11 mouse cellular contexts compared by ENCODE assay signal in the genomic region with DNA sequence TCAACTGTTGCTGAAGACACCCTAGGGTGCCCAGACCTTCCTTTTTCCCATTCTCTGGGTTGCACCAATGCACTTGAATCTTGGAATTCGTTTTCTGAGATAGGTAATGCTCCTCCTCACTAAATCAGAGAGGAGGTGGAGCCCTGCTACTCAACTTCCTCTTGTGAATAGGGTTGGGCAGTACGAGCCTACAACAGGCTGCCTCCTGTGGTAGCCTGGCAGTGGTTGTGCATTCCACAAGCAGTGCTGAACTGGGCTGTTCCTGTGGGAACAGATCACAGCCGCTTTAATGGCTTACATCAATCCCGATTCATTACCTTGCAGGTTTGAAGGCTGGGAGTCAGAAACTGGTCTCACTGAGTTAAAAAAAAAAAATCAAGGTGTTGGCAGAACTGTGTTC. TPM values are rescaled to one million over a fixed set of nuclear protein-coding genes. Genes with fewer than 3 reads are reported as not detected.
A peak's percentile ranks its signal among the peaks of the same experiment; 100 is the strongest.
DNase-seq lines count a peak whose midpoint lies in the region; ATAC-seq and TF ChIP-seq lines count a peak whose summit lies in the region.
"Had no signal": no experiment of that assay in that cellular context is flagged by ENCODE, and none has a peak within 500 bp of the region (broad histone marks: within the 10 kb centered on the region; RNA-seq: fewer than 3 reads in every experiment).

No protein-coding gene starts in this region.

- H3K27me3 ChIP-seq in limb, embryonic 11.5 days (ENCODE audit: control insufficient read depth, insufficient read depth, low read length) = 0 out of 2 replicates have a peak, but pooled peaks cover 3% of the 10 kb centered on the region
- peaks cover 37% of the 10 kb centered on the region for H3K27me3 ChIP-seq in limb, embryonic 10.5 days (ENCODE audit: low read depth, poor library complexity, severe bottlenecking)
- no peaks in the 10 kb centered on the region for H3K27me3 ChIP-seq in heart, embryonic 11.5 days (ENCODE audit: control insufficient read depth, insufficient read depth, low read length)
- H3K27me3 ChIP-seq in lung, postnatal 0 days (replicated peaks; ENCODE audit: insufficient read depth, low read length) = 0 out of 2 replicates have a peak, but pooled peaks cover 3% of the 10 kb centered on the region

- H3K4me2 ChIP-seq in limb, embryonic 11.5 days (ENCODE audit: low read depth, severe bottlenecking) = no peak overlapping the region; the same call in 1 of the 2 replicates
- peak overlapping the region; percentile 82 for H3K4me2 ChIP-seq in heart, embryonic 11.5 days
- H3K4me2 ChIP-seq in lung, postnatal 0 days (replicated peaks; ENCODE audit: low read depth, low read length) = no peak overlapping the region

- H3K9me3 ChIP-seq in limb, embryonic 11.5 days (ENCODE audit: control insufficient read depth, low read length) = no peaks in the 10 kb centered on the region
- H3K9me3 ChIP-seq in limb, embryonic 10.5 days (replicated peaks) = no peaks in the 10 kb centered on the region
- no peaks in the 10 kb centered on the region for H3K9me3 ChIP-seq in heart, embryonic 11.5 days (replicated peaks; ENCODE audit: control insufficient read depth, low read length)
- H3K9me3 ChIP-seq in lung, postnatal 0 days (ENCODE audit: low read length) = no peaks in the 10 kb centered on the region

- peaks cover 9% of the 10 kb centered on the region; the same call in 1 of the 2 replicates for H3K4me1 ChIP-seq in limb, embryonic 11.5 days (ENCODE audit: control insufficient read depth, insufficient read depth, low read length)
- peaks cover 18% of the 10 kb centered on the region for H3K4me1 ChIP-seq in limb, embryonic 10.5 days
- peaks cover 9% of the 10 kb centered on the region for H3K4me1 ChIP-seq in heart, embryonic 11.5 days (ENCODE audit: control insufficient read depth, insufficient read depth, low read length)
- peaks cover 5% of the 10 kb centered on the region; the same call in 1 of the 2 replicates for H3K4me1 ChIP-seq in lung, postnatal 0 days (ENCODE audit: insufficient read depth, low read depth, low read length)

- ATAC-seq in limb, embryonic 11.5 days (ENCODE audit: insufficient number of reproducible peaks, low FRiP score, low TSS enrichment, low read depth) = no peak
- no peak for ATAC-seq in heart, embryonic 11.5 days (replicated peaks; ENCODE audit: insufficient number of reproducible peaks, low FRiP score, low TSS enrichment)
- peak; percentile 38; the same call in 1 of the 2 replicates for ATAC-seq in lung, postnatal 0 days

- DNase-seq in embryo, embryonic 10 days (ENCODE audit: low spot score) = peak; percentile 26
- no peak for DNase-seq in embryo, embryonic 9.5 days (ENCODE audit: extremely low spot score)
- peak; percentile 26 for DNase-seq in limb, embryonic 11.5 days (ENCODE audit: low spot score)
- no peak for DNase-seq in limb, embryonic 10.5 days (ENCODE audit: low spot score)
- peak; percentile 50 for DNase-seq in lung, postnatal 0 days (ENCODE audit: low spot score)
- DNase-seq in adipocyte (ENCODE audit: low spot score) = no peak
- DNase-seq in left cerebral cortex, adult 11 months (ENCODE audit: low spot score) = no peak
- DNase-seq: adrenal gland, postnatal 10 days; cerebellum, adult 9-11 months; retina, postnatal 1 day had no signal

- peak; percentile 46 for TF ChIP-seq CTCF in lung, postnatal 0 days (IDR thresholded peaks at IDR 0.05)

- no peak overlapping the region for H3K4me3 ChIP-seq in limb, embryonic 11.5 days (ENCODE audit: low read depth, low read length)
- no peak overlapping the region for H3K4me3 ChIP-seq in limb, embryonic 10.5 days
- H3K4me3 ChIP-seq in heart, embryonic 11.5 days (ENCODE audit: low read depth, low read length) = peak overlapping the region; percentile 51
- H3K4me3 ChIP-seq in lung, postnatal 0 days (ENCODE audit: low read depth, low read length) = no peak overlapping the region

- WGBS in limb, embryonic 11.5 days = 13% methylated on average over 4 of the region's 4 CpGs
- WGBS in limb, embryonic 10.5 days = 14% methylated on average over 4 of the region's 4 CpGs
- WGBS in heart, embryonic 11.5 days (ENCODE audit: insufficient replicate concordance) = 10% methylated on average over 4 of the region's 4 CpGs
- WGBS in lung, postnatal 0 days = 20% methylated on average over 4 of the region's 4 CpGs

- no peak for TF ChIP-seq EP300 in lung, postnatal 0 days (IDR thresholded peaks at IDR 0.05)

- no peak overlapping the region for H3K27ac ChIP-seq in limb, embryonic 11.5 days (replicated peaks; ENCODE audit: low read depth, low read length)
- no peak overlapping the region for H3K27ac ChIP-seq in limb, embryonic 10.5 days
- H3K27ac ChIP-seq in heart, embryonic 11.5 days (ENCODE audit: low read depth, low read length) = peak overlapping the region; percentile 88; the same call in 1 of the 2 replicates
- H3K27ac ChIP-seq in lung, postnatal 0 days (ENCODE audit: low read length) = no peak overlapping the region

- H3K9ac ChIP-seq in limb, embryonic 11.5 days (ENCODE audit: low read length) = no peak overlapping the region
- H3K9ac ChIP-seq in heart, embryonic 11.5 days (ENCODE audit: low read depth, low read length) = no peak overlapping the region
- no peak overlapping the region for H3K9ac ChIP-seq in lung, postnatal 0 days (replicated peaks; ENCODE audit: low read depth)

- no peaks in the 10 kb centered on the region for H3K36me3 ChIP-seq in limb, embryonic 11.5 days (ENCODE audit: control insufficient read depth, insufficient read depth, low read length)
- no peaks in the 10 kb centered on the region for H3K36me3 ChIP-seq in limb, embryonic 10.5 days
- H3K36me3 ChIP-seq in heart, embryonic 11.5 days (ENCODE audit: control insufficient read depth, insufficient read depth, low read length) = no peaks in the 10 kb centered on the region
- no peaks in the 10 kb centered on the region for H3K36me3 ChIP-seq in lung, postnatal 0 days (ENCODE audit: insufficient read depth, low read length)

RNA-seq across cellular contexts. Expression of gene Myocd, which starts 1.2 kb away (rescaled TPM):
- 0.87 and 1.1 TPM in 2 replicates for polyA plus RNA-seq in limb, embryonic 11.5 days (2014; fragmentation: Nextera tagmentation; extraction: Ambion mirVana)
- polyA plus RNA-seq in limb, embryonic 10.5 days (2016; fragmentation: Nextera tagmentation; extraction: Ambion mirVana) = 0.08 and 0.38 TPM in 2 replicates
- 66.4 and 66.5 TPM in 2 replicates for polyA plus RNA-seq in heart, embryonic 11.5 days (2014; fragmentation: Nextera tagmentation; extraction: Ambion mirVana)
- 3.0 and 3.7 TPM in 2 replicates for polyA plus RNA-seq in lung, postnatal 0 days (2015; fragmentation: Nextera tagmentation; extraction: Ambion mirVana)

Comparison
In these comparisons a context has a peak if more than half of its experiments do, and no peak if none do; other contexts are left out.
1. DNase-seq: peak in embryo, embryonic 10 days (single experiment), limb, embryonic 11.5 days (single experiment) and lung, postnatal 0 days (single experiment); none in embryo, embryonic 9.5 days (single experiment), limb, embryonic 10.5 days (single experiment), adipocyte (single experiment) and left cerebral cortex, adult 11 months (single experiment).
2. RNA of gene Myocd, which starts 1.2 kb away (polyA plus RNA-seq): 66.4 to 66.5 TPM in heart, embryonic 11.5 days; 3.0 to 3.7 TPM in lung, postnatal 0 days, 0.87 to 1.1 TPM in limb, embryonic 11.5 days and 0.08 to 0.38 TPM in limb, embryonic 10.5 days; every median in the first group is over 10 times any median in the second.